Mouse (Mus musculus) layer of hippocampus, postnatal 36 days (tissue): ENCODE results near the gene Rplp0. TPM values are rescaled to one million over a fixed set of nuclear protein-coding genes. Genes with fewer than 3 reads are reported as not detected.
A peak's percentile ranks its signal among the peaks of the same experiment; 100 is the strongest.

Source experiments
- DNase-seq, 2 experiments: peaks; one replicate each; pipeline ENCODE4 v3.0.0; 2022
- total RNA-seq, 2 experiments: library from RNA; stranded (reverse); gene quantifications; 2 replicates each; pipeline ENCODE4 v1.2.3; 2021

Rplp0 gene
- total RNA-seq, 2 experiments from 2014 or later, result 223 to 227 TPM

DNA sequence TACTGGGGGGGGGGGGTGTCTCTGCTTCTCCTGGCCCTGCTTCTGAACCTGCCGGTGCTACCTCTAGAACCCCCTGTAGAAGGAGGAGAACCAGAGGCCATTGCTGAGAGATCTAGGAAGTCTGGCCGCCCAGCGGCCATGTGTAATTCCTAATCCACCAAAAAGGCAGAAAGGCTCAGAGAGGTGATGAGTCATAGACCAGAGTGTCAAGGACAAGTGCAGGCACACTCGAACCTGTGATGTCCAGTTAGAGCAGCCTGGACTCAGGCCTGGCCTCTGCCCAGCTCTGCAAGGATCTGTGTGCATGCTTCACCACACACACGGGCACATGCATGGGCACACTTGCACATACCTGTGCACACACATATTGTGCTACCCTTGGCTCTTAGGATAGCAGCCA is 31.1 kb upstream of the Rplp0 start:
- DNase-seq, result no peak

DNA sequence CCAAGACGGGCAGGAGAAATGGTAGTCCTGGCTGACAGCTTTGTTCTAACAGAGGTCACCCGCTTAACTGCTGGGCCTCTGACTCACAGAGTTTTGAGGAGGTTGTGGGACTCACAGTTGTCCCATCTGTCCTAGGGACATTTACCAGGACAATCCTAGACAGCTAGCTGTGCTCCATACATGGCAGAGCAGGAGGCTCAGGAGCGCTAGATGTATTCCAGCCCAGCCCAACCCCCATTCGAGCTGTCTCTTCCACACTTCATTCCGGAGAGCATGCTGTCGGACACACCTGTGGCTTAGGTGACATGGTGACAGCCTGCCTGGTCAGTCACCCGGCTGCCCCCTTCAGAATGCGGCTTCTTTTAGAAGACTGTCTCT is 29.9 kb upstream of the Rplp0 start:
- no peak for DNase-seq

- no peak for DNase-seq
Measured at GRCm38 (mm10) chr5:115529742-115530446, 29.4 kb upstream of the Rplp0 start.

GRCm38 (mm10) chr5:115530447-115530809 is 28.8 kb upstream of the Rplp0 start:
- no peak for DNase-seq

DNA sequence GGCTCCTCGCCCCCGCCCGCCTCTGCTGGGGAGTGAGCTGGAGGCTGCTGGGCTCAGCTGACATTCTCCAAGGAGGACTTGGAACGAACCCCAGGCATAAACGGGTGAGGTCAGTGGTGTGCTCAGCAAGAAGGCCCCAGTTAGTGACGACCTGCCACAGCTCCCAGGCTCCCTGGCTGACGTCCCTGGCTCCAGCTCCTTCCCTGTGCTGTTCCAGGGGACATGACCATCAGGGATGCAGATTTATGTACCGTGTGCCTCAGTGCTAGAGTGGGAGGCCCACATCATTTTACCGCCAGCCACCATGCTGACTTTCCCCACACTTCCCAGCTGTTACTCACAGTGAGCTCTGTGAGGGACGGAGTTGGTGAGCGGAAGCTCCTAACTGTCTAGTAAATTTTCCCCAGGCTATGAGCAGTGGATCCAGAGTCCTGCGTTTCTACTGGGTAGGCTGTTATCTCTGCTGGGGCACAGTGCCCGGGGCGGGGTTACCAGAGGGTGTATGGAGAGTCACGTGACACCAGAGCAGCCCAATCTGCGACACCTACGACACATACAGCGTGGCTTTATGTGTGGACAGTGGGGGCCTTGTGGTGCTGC is 27.5 kb upstream of the Rplp0 start:
- peak; percentile 59 to 74 for DNase-seq

DNA sequence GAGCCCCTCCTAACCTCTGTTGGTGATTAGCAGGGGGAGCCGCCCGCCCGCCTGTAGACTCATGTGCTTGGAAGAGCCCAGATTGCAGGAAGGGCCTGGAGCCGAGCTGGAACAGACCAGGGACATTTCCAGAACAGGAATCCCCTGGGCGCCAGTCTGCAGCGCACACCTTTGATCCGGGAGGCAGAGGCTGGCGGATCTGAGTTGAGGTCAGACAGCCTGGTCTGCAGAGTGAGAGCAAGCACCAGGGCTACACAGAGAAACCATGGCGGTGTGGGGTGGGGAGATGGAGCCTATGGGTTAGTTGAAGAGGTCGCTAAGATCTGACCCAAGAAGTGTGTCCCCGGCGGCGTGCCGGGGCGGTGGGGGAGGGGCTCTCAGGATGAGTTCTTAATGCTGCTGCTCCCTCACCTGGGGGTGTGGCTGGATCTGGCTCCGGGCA is 25.0 kb upstream of the Rplp0 start:
- DNase-seq, result no peak

- no peak for DNase-seq
Measured at GRCm38 (mm10) chr5:115534856-115535255, 24.4 kb upstream of the Rplp0 start.

DNA sequence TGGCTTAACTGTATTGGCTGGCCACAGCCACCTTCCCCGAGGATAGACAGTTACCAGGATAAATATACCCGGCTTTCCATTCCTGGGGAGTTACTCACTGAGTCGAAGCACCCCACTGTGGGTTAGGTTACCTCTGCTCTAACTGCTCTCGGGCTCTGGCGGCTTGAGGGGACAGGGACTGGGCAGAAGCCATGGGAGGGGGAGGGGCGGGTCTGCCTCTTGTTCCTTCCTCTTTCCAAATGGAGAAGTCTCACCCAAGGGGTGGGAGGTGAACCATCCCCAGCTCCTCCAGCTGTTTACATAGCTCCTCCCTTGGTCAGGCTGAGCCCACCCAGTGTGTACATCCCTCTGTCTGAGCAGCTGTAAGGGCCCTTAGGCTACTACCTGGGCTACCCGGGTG is 23.6 kb upstream of the Rplp0 start:
- no peak for DNase-seq

DNA sequence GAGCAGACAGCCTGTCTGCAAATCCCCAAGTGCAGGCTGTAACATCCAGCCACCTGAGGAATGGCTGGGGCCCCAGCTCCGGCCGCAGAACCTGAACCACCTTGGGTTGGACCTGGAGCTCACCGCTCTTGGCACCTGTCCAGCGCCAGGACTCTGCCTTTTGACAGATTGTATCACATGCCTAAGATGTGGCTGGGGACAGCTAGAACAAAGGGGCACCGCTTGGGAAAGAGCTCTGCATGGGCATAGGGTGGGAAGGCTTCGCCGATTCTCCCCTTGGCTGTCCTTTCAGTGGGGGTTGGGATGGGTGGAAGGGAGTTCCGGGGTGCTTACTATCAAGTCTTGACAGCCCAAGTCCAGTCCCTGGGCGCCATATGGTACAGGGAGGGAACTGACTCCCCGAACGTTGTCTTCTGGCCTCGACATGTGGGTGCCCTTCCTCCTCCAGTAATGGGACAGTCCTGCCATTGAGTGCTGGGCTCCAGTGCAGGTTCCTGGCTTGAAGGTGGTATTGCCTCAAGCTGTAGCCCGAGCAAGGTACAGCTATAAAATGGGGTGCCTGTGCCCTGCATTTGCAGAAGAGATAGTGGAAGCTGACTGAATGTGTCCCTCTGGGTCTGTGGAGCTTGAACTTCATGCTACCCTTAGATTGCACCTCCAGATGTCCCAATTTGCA is 21.1 kb upstream of the Rplp0 start:
- DNase-seq, result no peak

DNA sequence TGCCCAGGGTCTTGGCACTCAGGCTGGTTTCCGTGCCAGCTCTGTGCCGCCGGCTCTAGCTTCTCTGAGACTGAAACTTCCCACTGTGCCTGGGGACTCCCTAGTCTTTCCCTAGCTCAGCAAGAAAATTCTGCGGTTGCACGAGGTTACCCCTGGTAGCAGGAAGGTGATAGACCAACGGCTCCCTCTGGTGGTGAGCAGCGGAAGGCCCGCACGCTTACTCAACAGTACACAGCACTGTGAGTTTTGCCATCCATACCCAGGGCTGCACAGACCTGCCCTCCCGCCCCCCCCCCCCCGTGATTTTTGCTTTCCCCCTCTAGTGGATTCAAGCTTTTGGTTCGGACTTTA is 20.6 kb upstream of the Rplp0 start:
- peak; percentile 86 to 88 for DNase-seq

GRCm38 (mm10) chr5:115542635-115543384 is 16.5 kb upstream of the Rplp0 start:
- DNase-seq, result no peak

DNA sequence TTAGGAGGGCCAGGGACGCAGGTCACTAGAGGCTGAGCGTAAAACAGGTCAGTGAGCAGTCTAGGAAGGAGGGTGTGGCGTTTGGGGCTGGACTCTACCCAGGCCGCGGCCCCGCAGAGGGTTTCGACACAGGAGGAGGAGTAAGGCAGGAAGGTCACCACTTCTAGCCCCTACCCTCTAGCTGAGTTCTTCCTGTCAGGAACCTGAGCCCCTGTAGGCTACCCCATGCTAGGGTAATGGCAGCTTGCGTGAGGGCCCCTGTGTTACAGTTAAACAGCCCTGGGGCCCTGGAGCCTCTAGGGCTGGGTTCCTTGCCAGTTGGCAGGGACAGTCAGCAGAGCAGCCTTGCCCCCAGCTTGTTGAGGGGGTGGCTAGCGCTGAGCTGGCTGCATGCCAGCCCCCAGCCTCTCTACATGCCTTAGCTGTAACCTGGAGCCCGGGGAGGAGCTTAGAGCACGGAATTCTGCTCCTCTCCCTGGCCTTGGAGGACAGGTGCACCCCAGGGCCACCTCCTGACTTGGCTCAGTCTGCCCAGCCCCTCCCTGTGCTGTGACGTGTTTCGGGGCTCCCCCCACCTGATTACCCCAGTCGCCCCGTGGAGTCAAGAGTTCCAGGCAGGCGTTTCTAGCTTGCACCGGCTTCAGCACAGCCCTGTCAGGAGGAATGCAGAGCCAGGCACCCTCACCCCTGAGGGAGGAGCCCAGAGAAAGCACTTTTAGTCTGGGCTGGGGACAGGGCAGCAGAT is 15.6 kb upstream of the Rplp0 start:
- DNase-seq, result peak; percentile 68 to 74

DNA sequence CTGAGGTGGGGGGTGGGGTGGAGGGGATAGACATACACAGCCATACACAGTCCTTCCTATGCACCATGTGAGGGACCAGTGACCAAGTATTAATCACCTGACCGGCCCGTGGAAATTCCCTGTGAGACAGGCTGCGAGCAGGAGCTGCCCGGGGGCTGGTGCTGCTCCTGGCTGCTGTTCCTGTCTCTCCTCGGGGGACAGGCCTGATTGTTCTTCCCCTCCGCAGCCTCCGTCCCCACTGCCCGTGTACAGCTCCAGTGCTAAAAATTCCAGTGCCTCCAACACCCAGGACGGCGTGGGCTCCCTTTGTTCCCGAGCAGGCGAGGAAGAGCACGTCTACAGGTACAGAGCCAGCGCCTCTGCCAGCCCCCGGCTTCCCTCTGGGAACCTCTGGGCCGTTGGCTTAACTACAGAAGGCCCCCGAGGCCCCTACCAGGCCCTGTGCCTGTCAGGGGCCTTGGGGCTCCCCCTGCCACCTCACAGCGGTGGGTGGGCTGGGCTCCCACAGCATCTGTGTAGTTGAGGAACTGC is 14.5 kb upstream of the Rplp0 start:
- DNase-seq, result no peak

- no peak for DNase-seq
Measured at GRCm38 (mm10) chr5:115545636-115546035, 13.6 kb upstream of the Rplp0 start.

DNA sequence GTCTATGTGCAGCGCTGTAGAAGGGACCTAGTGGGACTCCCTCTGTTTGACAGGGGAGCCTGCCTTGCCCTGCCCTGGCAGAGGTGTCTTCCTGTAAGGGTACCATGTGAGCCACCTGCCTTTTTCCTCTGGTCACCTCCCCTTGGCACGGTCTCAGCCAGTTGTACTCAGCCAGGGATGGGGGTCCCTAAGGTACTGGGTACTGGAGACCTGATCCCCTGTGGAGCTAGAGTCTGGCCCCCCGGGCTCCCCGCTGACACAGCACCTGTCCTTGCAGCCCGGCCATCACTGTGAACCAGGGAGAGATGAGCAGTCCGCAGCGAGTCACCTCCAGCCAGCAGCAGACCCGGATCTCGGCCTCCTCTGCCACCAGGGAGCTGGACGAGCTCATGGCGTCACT is 12.7 kb upstream of the Rplp0 start:
- DNase-seq, result no peak

GRCm38 (mm10) chr5:115547014-115547413 is 12.3 kb upstream of the Rplp0 start:
- no peak for DNase-seq

DNA sequence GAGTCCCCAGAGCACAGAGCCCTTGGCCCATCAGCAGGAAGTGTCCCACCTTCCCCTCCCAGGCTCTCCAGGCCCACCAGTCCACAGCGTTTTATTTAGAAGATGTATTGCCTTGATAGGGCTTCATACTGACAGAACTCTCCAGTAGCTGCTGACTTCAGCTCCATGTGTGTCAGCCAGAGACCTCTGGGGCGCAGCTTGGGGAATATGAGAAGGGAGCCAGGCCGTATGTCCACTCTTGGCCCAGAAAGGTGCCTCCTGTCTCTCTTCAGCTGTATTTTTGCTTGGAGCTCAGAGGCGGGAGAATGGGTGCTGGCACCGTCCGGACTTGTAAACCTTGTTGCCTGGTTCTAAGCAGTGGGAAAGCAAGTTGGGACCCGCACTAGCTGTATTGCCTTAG is 11.8 kb upstream of the Rplp0 start:
- no peak for DNase-seq

GRCm38 (mm10) chr5:115548501-115549285 is 10.6 kb upstream of the Rplp0 start:
- DNase-seq, result no peak

- no peak for DNase-seq
Measured at GRCm38 (mm10) chr5:115550482-115551005, 8.7 kb upstream of the Rplp0 start.

- no peak for DNase-seq
Measured at GRCm38 (mm10) chr5:115551386-115551785, 7.9 kb upstream of the Rplp0 start.

GRCm38 (mm10) chr5:115551799-115552198 is 7.5 kb upstream of the Rplp0 start:
- no peak for DNase-seq
